Mouse (Mus musculus) stomach, postnatal 0 days (tissue): ENCODE results near the gene Aurkb.

Source experiments
- CTCF ChIP-seq: IDR thresholded peaks from 2 replicates; pipeline ENCODE4 v1.5.1; 2016; ENCODE audit warnings: antibody characterized with exemption, low read depth, mild to moderate bottlenecking, moderate library complexity
- EP300 ChIP-seq: optimal IDR thresholded peaks from 2 replicates; pipeline ENCODE3; 2016; ENCODE audit warnings: antibody characterized with exemption

GRCm38 (mm10) chr11:69063413-69064201 is 18.2 kb downstream of the Aurkb start:
- TF ChIP-seq CTCF (no peak), EP300 (no peak)
